Mouse (Mus musculus): Measurements from ENCODE around the gene Ablim2.
A peak's percentile ranks its signal among the peaks of the same experiment; 100 is the strongest.

Gene Ablim2

DNA sequence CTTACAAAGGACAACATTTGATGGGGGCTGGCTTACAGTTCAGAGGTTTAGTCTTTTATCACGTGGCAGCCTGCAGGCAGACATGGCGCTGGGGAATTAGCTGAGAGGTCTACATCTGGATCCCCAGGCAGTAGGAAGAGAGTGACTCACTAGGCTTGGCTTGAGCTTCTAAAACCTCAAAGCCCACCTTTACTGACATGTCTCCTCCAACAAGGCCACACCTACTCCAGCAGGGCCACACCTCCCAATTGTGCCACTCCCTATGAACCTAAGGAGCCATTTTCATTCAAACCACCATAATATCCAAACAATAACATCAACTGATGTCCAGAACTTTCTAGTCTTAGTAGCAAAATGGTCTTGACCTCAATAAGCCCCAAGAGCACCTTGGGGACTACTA is 12.6 kb downstream of the Ablim2 start:
- DNase-seq (ENCODE audit: low spot score in 2 of 2): no peak

DNA sequence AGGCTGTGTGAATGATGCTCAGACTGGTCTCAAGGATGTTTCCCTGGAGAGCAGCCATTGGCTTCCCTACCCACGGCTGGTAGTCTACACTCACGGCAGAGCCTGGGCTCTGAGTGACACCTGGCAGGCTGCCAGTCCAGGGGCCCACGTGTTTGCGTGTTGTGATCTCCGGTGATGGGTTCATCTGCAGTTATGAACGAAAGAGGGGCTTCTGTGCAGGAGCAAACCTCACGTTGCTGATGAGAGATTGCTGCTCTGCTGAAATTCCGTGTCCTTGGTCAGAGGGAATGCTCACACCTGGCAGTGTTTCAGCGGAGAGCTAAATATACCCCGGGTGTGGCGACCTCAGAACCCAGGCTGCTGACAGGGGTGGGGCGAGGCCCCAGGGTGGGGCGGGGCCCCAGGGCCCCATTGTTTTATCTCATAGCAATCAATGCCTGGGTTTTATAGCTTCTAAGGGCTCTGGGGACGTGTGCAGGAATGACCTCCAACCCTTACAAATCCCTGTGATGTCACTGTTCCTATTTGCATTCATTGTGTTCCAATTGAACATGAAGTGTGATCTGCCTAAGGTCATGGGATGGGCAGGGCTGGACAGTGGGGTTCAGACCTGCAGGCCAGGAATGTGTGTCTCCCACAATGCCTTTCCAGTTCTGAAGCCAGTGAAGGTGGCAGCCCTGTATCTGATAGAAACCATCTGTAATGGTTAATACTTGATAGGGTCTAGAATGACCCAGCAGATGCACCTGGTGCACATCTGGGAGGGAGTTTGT is 13.4 kb downstream of the Ablim2 start:
- DNase-seq (ENCODE audit: low spot score in 2 of 2): no peak

GRCm38 (mm10) chr5:35773274-35774136 is 15.8 kb downstream of the Ablim2 start:
- DNase-seq (ENCODE audit: low spot score in 2 of 2): no peak

- DNase-seq (ENCODE audit: low spot score in 2 of 2): no peak
Measured at GRCm38 (mm10) chr5:35774137-35774424, 16.4 kb downstream of the Ablim2 start.

DNA sequence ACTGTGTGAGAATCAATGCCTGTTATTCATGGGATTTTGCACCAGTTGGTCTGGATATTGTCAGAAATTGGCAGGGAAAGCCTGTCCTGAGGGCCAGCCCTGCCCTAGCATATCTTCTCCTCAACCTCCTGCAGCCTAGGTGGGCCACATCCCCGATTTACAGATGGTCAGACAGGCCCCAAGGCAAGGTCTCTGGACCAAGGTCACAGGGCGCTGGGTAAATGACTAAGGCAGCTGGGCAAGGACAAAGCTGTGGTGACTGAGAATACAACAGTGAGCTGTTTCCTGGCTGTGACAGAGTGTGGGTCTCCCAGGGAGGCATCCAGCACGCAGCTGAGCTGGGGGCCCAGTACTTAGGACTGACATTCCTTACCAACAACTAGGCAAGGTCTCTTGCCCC is 23.4 kb downstream of the Ablim2 start:
- DNase-seq (ENCODE audit: low spot score in 2 of 2): no peak

DNA sequence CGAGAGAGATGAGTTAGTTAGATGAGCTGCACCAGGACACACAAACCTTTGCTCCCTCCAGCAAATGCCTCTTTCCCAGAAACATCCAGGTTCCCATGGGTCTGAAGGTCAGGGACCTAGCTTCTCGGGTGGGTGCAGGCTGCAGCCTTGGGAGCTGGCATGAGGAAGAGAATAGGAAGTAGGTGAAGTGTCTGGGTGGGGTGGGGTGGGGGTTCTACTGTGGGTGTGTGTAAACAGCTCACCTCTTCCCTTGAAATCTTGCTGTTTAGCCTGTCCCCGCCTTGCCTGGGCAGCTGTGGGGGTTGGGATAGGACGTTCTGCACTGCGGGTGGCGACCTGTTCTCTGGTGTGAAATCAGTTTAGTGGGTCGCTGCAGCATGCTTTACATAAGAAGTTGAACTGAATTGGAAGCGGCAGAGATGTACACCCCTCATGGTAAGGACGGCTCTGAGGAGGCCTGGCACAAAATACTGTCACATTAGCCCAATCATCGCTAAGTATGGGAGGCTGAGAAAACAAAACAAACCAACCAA is 25.0 kb downstream of the Ablim2 start:
- DNase-seq (ENCODE audit: low spot score in 2 of 2): no peak

DNA sequence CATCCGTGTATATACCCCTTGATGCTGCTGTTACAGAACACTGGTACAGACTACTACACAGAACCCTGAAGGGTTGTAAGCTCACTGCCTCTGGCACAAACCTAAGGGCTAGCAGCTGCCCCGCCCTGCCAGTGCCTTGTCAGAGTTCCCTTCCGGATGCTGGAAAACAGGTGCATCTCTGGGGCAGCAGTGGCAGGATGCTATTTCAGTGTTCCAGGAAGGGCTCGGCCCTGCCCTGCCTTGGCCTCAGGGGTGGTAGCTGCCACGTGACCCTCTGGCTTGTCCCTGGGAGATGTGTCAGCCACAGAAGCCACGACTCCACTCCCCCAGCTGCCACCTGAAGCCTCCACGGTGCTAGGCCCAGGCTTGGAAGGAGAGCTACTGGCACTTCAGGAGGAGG is 28.2 kb downstream of the Ablim2 start:
- no peak for DNase-seq (ENCODE audit: low spot score in 2 of 2)

GRCm38 (mm10) chr5:35787847-35788246 is 30.2 kb downstream of the Ablim2 start:
- peak; percentile 55 to 77 for DNase-seq (ENCODE audit: low spot score in 2 of 2)

GRCm38 (mm10) chr5:35788719-35789118 is 31.0 kb downstream of the Ablim2 start:
- DNase-seq (ENCODE audit: low spot score in 2 of 2): no peak

DNA sequence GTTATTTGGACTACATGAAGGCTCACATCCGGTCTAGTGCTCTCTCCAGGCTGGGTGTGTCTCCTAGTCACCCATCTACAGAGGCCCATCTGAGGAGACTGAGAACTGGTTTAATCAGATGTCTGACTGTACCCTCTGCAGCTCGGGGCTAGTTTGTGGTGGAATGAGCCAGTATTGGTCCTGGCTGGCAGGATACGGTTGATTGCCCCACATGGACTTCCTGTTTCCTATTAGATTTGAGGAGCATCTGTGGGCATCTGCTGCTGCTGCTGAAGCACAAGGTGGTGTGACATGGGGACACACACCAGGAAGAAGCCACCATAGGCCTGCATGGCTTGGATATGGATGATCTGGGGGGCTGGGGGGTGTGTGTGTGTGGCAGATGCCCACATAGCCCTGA is 32.0 kb downstream of the Ablim2 start:
- DNase-seq (ENCODE audit: low spot score in 2 of 2): no peak

DNA sequence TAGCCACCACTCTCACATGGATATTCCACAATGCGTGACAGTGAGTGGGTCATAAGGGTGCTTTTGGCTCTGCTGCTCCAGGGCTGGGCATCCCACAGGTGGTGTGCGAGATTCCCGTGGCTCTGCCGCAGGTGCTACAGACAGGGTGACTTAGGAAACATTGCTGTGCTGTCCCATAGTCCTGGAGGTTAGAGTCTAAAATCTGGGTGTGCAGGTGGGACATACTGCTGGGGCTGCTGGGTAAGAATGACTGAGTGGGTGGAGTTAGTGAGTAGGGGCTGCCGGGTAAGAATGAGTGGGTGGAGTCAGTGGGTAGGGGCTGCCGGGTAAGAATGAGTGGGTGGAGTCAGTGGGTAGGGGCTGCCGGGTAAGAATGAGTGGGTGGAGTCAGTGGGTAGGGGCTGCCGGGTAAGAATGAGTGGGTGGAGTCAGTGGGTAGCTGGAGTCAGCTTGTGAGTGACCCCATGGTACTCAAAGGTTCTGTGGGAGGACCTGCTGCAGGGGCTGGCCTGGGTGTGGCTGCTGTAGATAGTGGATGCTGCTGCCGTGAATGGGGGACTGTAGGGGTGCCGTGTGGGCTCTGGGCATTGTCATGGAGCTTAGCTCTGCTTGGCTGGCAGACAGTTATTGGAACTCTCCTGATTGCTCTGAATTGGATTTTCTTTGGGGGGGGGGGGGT is 32.8 kb downstream of the Ablim2 start:
- DNase-seq (ENCODE audit: low spot score in 2 of 2): no peak

DNA sequence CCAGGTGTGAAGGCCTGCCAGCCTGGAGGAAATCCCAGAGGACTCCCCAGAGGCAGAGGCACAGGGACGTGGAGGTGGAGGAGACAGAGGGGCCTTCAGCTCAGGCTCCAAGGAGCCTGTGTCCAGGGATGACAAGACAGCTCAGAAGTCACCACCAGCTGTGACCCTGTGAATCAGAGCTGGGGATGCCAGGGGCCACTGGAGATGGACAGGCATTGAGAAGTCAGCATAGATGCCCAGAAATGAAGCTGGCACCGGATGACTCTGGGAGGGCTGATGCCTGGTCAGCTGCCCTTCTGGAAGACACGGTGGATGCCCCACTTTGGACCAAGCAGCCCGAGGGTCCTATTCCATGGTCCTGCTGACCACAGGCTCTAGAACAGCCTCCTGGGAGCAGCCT is 36.3 kb downstream of the Ablim2 start:
- DNase-seq (ENCODE audit: low spot score in 2 of 2): no peak

GRCm38 (mm10) chr5:35794942-35795341 is 37.3 kb downstream of the Ablim2 start:
- no peak for DNase-seq (ENCODE audit: low spot score in 2 of 2)

DNA sequence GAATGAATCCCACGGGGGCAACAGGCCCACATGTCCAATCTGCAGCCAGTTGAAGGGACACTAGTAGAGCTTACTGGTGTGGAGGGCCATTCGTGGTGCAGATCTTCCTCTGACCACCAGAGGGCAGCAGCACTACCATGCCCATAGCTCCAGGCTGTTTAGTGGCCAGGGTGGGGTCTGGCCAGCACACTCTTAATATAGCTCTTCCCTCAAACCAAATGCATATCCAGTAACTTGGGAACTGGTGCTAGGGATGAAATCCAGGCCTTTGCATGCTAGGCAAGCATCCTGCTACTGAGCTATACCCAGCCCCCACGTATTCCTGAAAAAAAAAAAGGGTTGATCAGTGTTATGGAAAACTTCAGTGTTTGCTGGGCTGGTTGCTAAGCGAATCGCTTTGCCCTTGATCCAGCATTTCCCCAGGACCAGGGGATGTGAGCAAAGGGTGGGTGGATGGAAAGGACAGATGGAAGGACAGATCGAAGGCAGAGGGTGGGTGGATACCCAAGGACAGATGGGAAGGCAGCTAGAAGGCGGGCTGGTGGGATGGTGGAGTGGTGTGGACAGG is 37.9 kb downstream of the Ablim2 start:
- DNase-seq (ENCODE audit: low spot score in 2 of 2): peak; percentile 52 to 65

DNA sequence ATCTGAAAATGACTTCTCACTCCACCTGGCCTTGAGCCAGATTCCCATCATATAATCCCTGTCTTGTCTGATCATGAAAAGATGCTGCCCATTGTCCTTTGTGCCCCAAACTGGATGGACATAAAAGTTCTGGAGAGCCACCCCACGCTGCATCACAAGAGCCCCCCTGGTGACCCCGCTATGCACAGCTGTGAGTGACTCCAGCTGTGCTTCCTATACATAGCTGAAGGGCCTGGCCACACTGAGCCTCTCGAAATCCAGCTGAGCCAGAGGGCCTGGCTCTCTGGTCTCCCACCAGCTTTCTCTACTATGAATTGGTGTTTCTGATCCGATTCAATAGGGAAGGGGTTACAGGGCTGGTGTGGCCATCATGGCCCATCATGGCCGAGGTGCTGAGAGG is 38.5 kb downstream of the Ablim2 start:
- no peak for DNase-seq (ENCODE audit: low spot score in 2 of 2)

GRCm38 (mm10) chr5:35799090-35799489 is 41.4 kb downstream of the Ablim2 start:
- DNase-seq (ENCODE audit: low spot score in 2 of 2): peak in 1 of 2 experiments; percentile 64

- DNase-seq (ENCODE audit: low spot score in 2 of 2): no peak
Measured at GRCm38 (mm10) chr5:35803416-35803815, 45.7 kb downstream of the Ablim2 start.

GRCm38 (mm10) chr5:35804685-35805084 is 47.0 kb downstream of the Ablim2 start:
- no peak for DNase-seq (ENCODE audit: low spot score in 2 of 2)

DNA sequence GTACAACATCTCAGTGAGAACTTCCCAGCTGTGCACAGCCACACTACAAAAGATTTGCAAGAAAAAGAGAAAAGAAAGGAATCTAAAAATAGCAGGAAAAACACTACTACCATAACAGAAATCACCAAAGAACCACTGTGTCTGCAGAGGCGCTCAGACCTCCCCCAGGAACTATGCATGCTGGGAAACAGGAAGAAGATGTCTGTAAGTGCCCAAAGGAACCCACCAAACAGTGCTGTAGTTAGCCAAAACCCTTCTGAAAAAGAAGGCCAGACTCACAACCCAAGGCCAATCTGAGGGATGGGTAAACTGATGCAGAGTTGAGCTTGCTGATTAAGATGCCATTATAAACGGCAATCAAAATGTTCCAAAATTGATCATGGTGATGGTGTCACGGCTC is 47.5 kb downstream of the Ablim2 start:
- DNase-seq (ENCODE audit: low spot score in 2 of 2): no peak

- DNase-seq (ENCODE audit: low spot score in 2 of 2): peak; percentile 37 to 44
Measured at GRCm38 (mm10) chr5:35807018-35807417, 49.3 kb downstream of the Ablim2 start.

DNA sequence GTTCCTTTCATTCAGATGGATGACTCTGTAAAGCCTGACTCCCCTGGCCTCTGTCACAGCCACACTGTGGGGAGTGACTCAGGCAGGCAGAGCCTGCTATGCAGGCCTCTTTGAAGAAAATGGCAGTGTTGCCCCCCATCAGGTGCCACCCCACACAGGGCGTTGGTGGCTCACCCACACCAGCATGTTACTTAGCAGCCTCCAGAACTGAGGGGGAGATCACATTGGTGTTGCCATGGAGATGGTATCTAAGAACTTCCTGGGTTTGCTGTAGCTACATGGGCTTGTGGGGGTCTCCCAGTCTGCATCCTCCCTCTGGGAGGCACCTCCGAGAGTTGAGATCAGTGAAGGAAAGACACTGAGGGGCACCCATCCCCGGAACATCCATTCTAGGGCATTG is 52.8 kb downstream of the Ablim2 start:
- DNase-seq (ENCODE audit: low spot score in 2 of 2): peak in 1 of 2 experiments; percentile 33

Measured in right cerebral cortex, postnatal 36 days (tissue).